Mouse (Mus musculus) limb, embryonic 11.5 days (tissue): Measurements from ENCODE around the gene Arhgef7. TPM values are rescaled to one million over a fixed set of nuclear protein-coding genes. Genes with fewer than 3 reads are reported as not detected.

Source experiments
- ATAC-seq: fragments of 200-750 bp; cut with Nextera tagmentation; 2 replicates; pipeline ENCODE4 v1.8.0; 2017; ENCODE audit warnings: low read depth; ENCODE audit not compliant: insufficient number of reproducible peaks, low FRiP score, low TSS enrichment
- DNase-seq: peaks from one replicate; pipeline ENCODE4 v3.0.0-alpha.2; 2015; ENCODE audit warnings: low spot score
- H3K27ac ChIP-seq: fragments of 300-500 bp; sonication (generic); replicated peaks from 2 replicates; pipeline ENCODE4 v1.5.1; 2014; ENCODE audit warnings: low read depth, mild to moderate bottlenecking, low read length
- H3K27me3 ChIP-seq: fragments of 300-500 bp; sonication (generic); 2 replicates; pipeline ENCODE4 v1.6.1; 2014; ENCODE audit warnings: mild to moderate bottlenecking, low read length, mixed read lengths; ENCODE audit not compliant: control insufficient read depth, insufficient read depth
- H3K36me3 ChIP-seq: fragments of 300-500 bp; sonication (generic); 2 replicates; pipeline ENCODE4 v1.6.1; 2014; ENCODE audit warnings: mild to moderate bottlenecking, low read length, moderate library complexity, mixed read lengths; ENCODE audit not compliant: control insufficient read depth, insufficient read depth
- H3K4me1 ChIP-seq: fragments of 300-500 bp; sonication (generic); 2 replicates; pipeline ENCODE4 v1.6.1; 2014; ENCODE audit warnings: low read length, mixed read lengths; ENCODE audit not compliant: control insufficient read depth, insufficient read depth
- H3K4me2 ChIP-seq: fragments of 300-500 bp; sonication (generic); 2 replicates; pipeline ENCODE4 v1.6.1; 2014; ENCODE audit warnings: low read depth, mild to moderate bottlenecking, moderate library complexity; ENCODE audit not compliant: severe bottlenecking
- H3K4me3 ChIP-seq: fragments of 300-500 bp; sonication (generic); 2 replicates; pipeline ENCODE4 v1.5.1; 2014; ENCODE audit warnings: low read depth, low read length
- H3K9ac ChIP-seq: fragments of 300-500 bp; sonication (generic); 2 replicates; pipeline ENCODE4 v1.6.1; 2014; ENCODE audit warnings: mild to moderate bottlenecking, low read length
- H3K9me3 ChIP-seq: fragments of 300-500 bp; sonication (generic); 2 replicates; pipeline ENCODE4 v1.6.1; 2016; ENCODE audit warnings: low read length; ENCODE audit not compliant: control insufficient read depth
- WGBS: fragments of 180-500 bp; shearing (Covaris S2); extraction: QIAGEN DNeasy Blood & Tissue Kit; methylation state at CpG from one replicate; pipeline ENCODE4 v1.1.7; 2014; 5-methylcytosine and 5-hydroxymethylcytosine counted together
- polyA plus RNA-seq: library from polyadenylated mRNA; unstranded; fragments of >200 nt; fragmentation: Nextera tagmentation; extraction: Ambion mirVana; gene quantifications from 2 replicates; pipeline ENCODE4 v1.2.1, GENCODE M21; 2014

Arhgef7 gene
- polyA plus RNA-seq, 1 experiment from 2014 or later = 52.0 TPM

- Histone ChIP-seq H3K36me3 (peaks cover 5% of the 10 kb centered on the region; the same call in 1 of the 2 replicates), H3K9me3 (no peaks in the 10 kb centered on the region), H3K9ac (no peak overlapping the region), H3K27ac (no peak overlapping the region), H3K4me3 (no peak overlapping the region), H3K4me1 (peaks cover 3% of the 10 kb centered on the region; the same call in 1 of the 2 replicates), H3K27me3 (no peaks in the 10 kb centered on the region), H3K4me2 (no peak overlapping the region)
- DNase-seq (no peak), ATAC-seq (no peak)
- WGBS = 74% methylated on average over 4 of the region's 4 CpGs
Observed at GRCm38 (mm10) chr8:11785121-11785520, 57.6 kb downstream of the Arhgef7 start.

GRCm38 (mm10) chr8:11785539-11786046 is 58.1 kb downstream of the Arhgef7 start:
- 87% methylated on average over 9 of the region's 9 CpGs for WGBS
- no peaks in the 10 kb centered on the region for H3K27me3 ChIP-seq
- peaks cover 5% of the 10 kb centered on the region; the same call in 1 of the 2 replicates for H3K36me3 ChIP-seq
- H3K4me2 ChIP-seq = no peak overlapping the region
- H3K4me3 ChIP-seq = no peak overlapping the region
- H3K9ac ChIP-seq = no peak overlapping the region
- no peak for DNase-seq
- H3K27ac ChIP-seq = no peak overlapping the region
- no peak for ATAC-seq
- H3K9me3 ChIP-seq = no peaks in the 10 kb centered on the region
- peaks cover 3% of the 10 kb centered on the region; the same call in 1 of the 2 replicates for H3K4me1 ChIP-seq

- Histone ChIP-seq H3K9me3 (no peaks in the 10 kb centered on the region), H3K36me3 (peaks cover 7% of the 10 kb centered on the region; the same call in 1 of the 2 replicates), H3K27ac (no peak overlapping the region), H3K9ac (no peak overlapping the region), H3K4me3 (no peak overlapping the region), H3K4me2 (no peak overlapping the region), H3K27me3 (no peaks in the 10 kb centered on the region), H3K4me1 (peaks cover 3% of the 10 kb centered on the region; the same call in 1 of the 2 replicates)
- 64% methylated on average over 8 of the region's 8 CpGs for WGBS
- ATAC-seq (no peak), DNase-seq (peak; percentile 42)
Observed at GRCm38 (mm10) chr8:11788252-11788651, 60.7 kb downstream of the Arhgef7 start.

GRCm38 (mm10) chr8:11789168-11789567 is 61.6 kb downstream of the Arhgef7 start:
- 47% methylated on average over 5 of the region's 5 CpGs for WGBS
- peaks cover 5% of the 10 kb centered on the region; the same call in 1 of the 2 replicates for H3K36me3 ChIP-seq

GRCm38 (mm10) chr8:11794956-11795355 is 67.4 kb downstream of the Arhgef7 start:
- no peaks in the 10 kb centered on the region for H3K9me3 ChIP-seq
- H3K4me1 ChIP-seq = no peaks in the 10 kb centered on the region
- H3K36me3 ChIP-seq = peaks cover 5% of the 10 kb centered on the region; the same call in 1 of the 2 replicates
- no peak overlapping the region for H3K27ac ChIP-seq
- H3K4me2 ChIP-seq = no peak overlapping the region
- no peak overlapping the region for H3K9ac ChIP-seq
- DNase-seq (no peak), ATAC-seq (no peak)
- no peaks in the 10 kb centered on the region for H3K27me3 ChIP-seq
- H3K4me3 ChIP-seq = no peak overlapping the region

More at GRCm38 (mm10) chr8:11789168-11789567, 61.6 kb downstream of the Arhgef7 start:
- Histone ChIP-seq H3K4me1 (peaks cover 3% of the 10 kb centered on the region; the same call in 1 of the 2 replicates), H3K4me2 (no peak overlapping the region), H3K27me3 (no peaks in the 10 kb centered on the region), H3K27ac (no peak overlapping the region), H3K9me3 (no peaks in the 10 kb centered on the region), H3K9ac (no peak overlapping the region), H3K4me3 (no peak overlapping the region)
- DNase-seq = peak; percentile 26
- ATAC-seq = no peak

DNA sequence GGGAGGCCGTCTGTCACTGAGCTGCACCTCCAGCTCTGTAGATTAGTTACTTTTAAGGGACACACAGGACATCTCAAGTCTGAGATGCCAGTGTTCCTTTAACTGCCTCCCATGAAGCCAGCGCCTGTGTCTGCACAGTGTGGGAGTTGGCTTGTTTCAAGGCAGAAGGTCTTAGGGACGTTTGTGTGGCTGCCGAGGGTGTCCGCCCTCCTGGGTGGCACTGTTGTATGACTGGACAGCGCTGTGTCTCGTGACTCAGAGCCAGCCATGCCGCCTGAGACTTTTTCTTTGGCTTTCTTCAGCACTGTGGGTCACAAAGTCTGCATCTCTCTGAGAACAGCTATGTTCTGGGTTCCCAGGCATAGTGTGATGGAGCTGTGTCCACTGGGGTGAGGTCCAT is 69.6 kb downstream of the Arhgef7 start:
- ATAC-seq (no peak), DNase-seq (no peak)
- H3K27ac ChIP-seq = no peak overlapping the region
- no peak overlapping the region for H3K4me2 ChIP-seq
- no peaks in the 10 kb centered on the region for H3K4me1 ChIP-seq
- H3K9me3 ChIP-seq = no peaks in the 10 kb centered on the region
- H3K4me3 ChIP-seq = no peak overlapping the region
- H3K36me3 ChIP-seq = peaks cover 4% of the 10 kb centered on the region; the same call in 1 of the 2 replicates
- no peaks in the 10 kb centered on the region for H3K27me3 ChIP-seq
- no peak overlapping the region for H3K9ac ChIP-seq
- WGBS = 87% methylated on average over 8 of the region's 8 CpGs

DNA sequence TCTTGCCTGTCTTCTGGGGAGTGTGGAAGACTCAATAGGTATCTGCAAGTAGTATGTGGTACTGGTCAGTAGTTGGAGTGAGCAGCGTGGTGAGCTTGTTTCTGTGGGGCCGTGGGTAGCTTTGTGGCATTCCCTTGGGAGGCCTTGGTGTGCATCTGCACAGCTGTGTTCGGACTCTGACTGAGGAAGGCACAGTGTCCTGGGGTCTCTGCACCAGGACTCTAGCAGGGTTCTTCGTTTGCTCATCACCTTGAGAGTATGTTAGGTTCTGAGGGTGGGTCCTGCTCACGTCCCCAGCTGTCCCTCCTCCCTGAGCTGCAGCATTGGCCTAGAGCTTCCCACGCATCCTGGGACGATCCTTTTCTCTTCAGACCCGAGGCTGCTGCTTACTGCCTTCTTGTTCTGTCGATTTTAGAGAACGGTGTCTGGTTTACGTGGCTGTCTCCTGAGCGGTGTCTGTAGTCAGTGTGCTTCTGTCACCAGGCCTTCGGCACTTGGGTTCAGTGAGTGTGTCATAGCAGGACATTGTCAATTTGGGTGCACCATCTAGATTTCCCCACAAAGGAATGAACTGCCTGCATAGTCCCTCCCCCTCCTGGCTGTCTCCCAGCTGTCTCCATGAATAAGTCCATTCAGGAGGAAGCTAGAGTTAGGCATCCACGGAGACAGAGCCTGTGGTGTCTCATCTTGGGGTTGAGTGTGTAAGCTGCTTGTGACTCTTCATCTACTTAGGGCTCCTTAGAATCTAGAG is 70.4 kb downstream of the Arhgef7 start:
- Histone ChIP-seq H3K4me3 (no peak overlapping the region), H3K4me2 (no peak overlapping the region), H3K27ac (no peak overlapping the region), H3K36me3 (peaks cover 4% of the 10 kb centered on the region; the same call in 1 of the 2 replicates), H3K9me3 (no peaks in the 10 kb centered on the region), H3K4me1 (no peaks in the 10 kb centered on the region), H3K27me3 (no peaks in the 10 kb centered on the region), H3K9ac (no peak overlapping the region)
- DNase-seq (no peak), ATAC-seq (no peak; the same call in 1 of the 2 replicates)
- WGBS = 88% methylated on average over 14 of the region's 14 CpGs

- H3K4me1 ChIP-seq = no peaks in the 10 kb centered on the region
- 89% methylated on average over 4 of the region's 4 CpGs for WGBS
- peaks cover 2% of the 10 kb centered on the region; the same call in 1 of the 2 replicates for H3K36me3 ChIP-seq
- DNase-seq (no peak), ATAC-seq (no peak)
- no peak overlapping the region for H3K4me3 ChIP-seq
- no peak overlapping the region for H3K9ac ChIP-seq
- H3K4me2 ChIP-seq = no peak overlapping the region
- no peak overlapping the region for H3K27ac ChIP-seq
- H3K27me3 ChIP-seq = no peaks in the 10 kb centered on the region
- H3K9me3 ChIP-seq = no peaks in the 10 kb centered on the region
Observed at GRCm38 (mm10) chr8:11798480-11798867, 71.0 kb downstream of the Arhgef7 start.
